Comparison of ENCODE assay signal across 8 mouse cellular contexts in genomic region chr19:23688421-23688946, GRCm38 (mm10). TPM values are rescaled to one million over a fixed set of nuclear protein-coding genes. Genes with fewer than 3 reads are reported as not detected.
A peak's percentile ranks its signal among the peaks of the same experiment; 100 is the strongest.
DNase-seq lines count a peak whose midpoint lies in the region; ATAC-seq and TF ChIP-seq lines count a peak whose summit lies in the region.

No protein-coding gene starts in this region.

- peak overlapping the region; percentile 78 for H3K4me2 ChIP-seq in heart, embryonic 13.5 days
- H3K4me2 ChIP-seq in forebrain, embryonic 14.5 days (ENCODE audit: low read length) = peak overlapping the region; percentile 71
- peak overlapping the region; percentile 89 for H3K4me2 ChIP-seq in liver, embryonic 15.5 days

- H3K9me3 ChIP-seq in heart, embryonic 13.5 days = no peaks in the 10 kb centered on the region
- H3K9me3 ChIP-seq in ES-E14 (ENCODE audit: control insufficient read depth, insufficient read depth, low read depth, low read length) = no peaks in the 10 kb centered on the region
- no peaks in the 10 kb centered on the region for H3K9me3 ChIP-seq in forebrain, embryonic 14.5 days (replicated peaks; ENCODE audit: control insufficient read depth, low read length)
- H3K9me3 ChIP-seq in liver, embryonic 15.5 days (replicated peaks) = no peaks in the 10 kb centered on the region

- peak overlapping the region; percentile 94 for H3K9ac ChIP-seq in heart, embryonic 13.5 days
- H3K9ac ChIP-seq in ES-E14 (ENCODE audit: insufficient read depth, low read depth, low read length, poor library complexity, severe bottlenecking) = peak overlapping the region; percentile 32; the same call in 1 of the 2 replicates
- peak overlapping the region; percentile 36; the same call in 1 of the 2 replicates for H3K9ac ChIP-seq in forebrain, embryonic 14.5 days (ENCODE audit: low read length)
- peak overlapping the region; percentile 49 for H3K9ac ChIP-seq in liver, embryonic 15.5 days

- no peak for TF ChIP-seq CTCF in small intestine, adult 2 months (IDR thresholded peaks at IDR 0.05; ENCODE audit: extremely low read depth, insufficient read length, insufficient replicate concordance, low read depth, low read length)

- no peak for TF ChIP-seq POLR2A in small intestine, adult 2 months (IDR thresholded peaks at IDR 0.05; ENCODE audit: low read depth, low read length)

- peaks cover 17% of the 10 kb centered on the region for H3K4me1 ChIP-seq in heart, embryonic 13.5 days
- H3K4me1 ChIP-seq in ES-E14 (ENCODE audit: control insufficient read depth in 2 of 2, insufficient read depth in 2 of 2, low read length in 2 of 2, poor library complexity in 1 of 2) = peaks cover 8 to 11% of the 10 kb centered on the region in 2 experiments; a peak in 2 of 4 replicates
- H3K4me1 ChIP-seq in forebrain, embryonic 14.5 days (ENCODE audit: control insufficient read depth, insufficient read depth, low read length) = peaks cover 6% of the 10 kb centered on the region; the same call in 1 of the 2 replicates
- H3K4me1 ChIP-seq in liver, embryonic 15.5 days (replicated peaks) = peaks cover 7% of the 10 kb centered on the region
- peaks cover 2% of the 10 kb centered on the region; the same call in 1 of the 2 replicates for H3K4me1 ChIP-seq in small intestine, adult 2 months (ENCODE audit: control insufficient read depth, insufficient read depth, insufficient read length, low read length)

- H3K27ac ChIP-seq in heart, embryonic 13.5 days (replicated peaks) = peak overlapping the region; percentile 50; the same call in 1 of the 2 replicates
- H3K27ac ChIP-seq in ES-E14 (ENCODE audit: insufficient read depth, low read depth, low read length, poor library complexity, severe bottlenecking) = no peak overlapping the region
- no peak overlapping the region for H3K27ac ChIP-seq in forebrain, embryonic 14.5 days (ENCODE audit: low read depth, low read length)
- 0 out of 2 replicates have a peak overlapping the region, but pooled peaks have one; percentile 24 for H3K27ac ChIP-seq in liver, embryonic 15.5 days (replicated peaks)
- no peak overlapping the region for H3K27ac ChIP-seq in small intestine, adult 2 months (ENCODE audit: insufficient read depth, low read depth, low read length)

- 25% methylated on average over 4 of the region's 4 CpGs for WGBS in heart, embryonic 13.5 days
- WGBS in forebrain, embryonic 14.5 days = 7% methylated on average over 4 of the region's 4 CpGs
- WGBS in liver, embryonic 15.5 days (ENCODE audit: insufficient replicate concordance) = 33% methylated on average over 4 of the region's 4 CpGs
- WGBS in small intestine, adult 2 months = 59% methylated on average over 4 of the region's 4 CpGs

- in situ Hi-C loops in ES-E14 (cut with MboI; ENCODE audit: low sequenced_read_pairs in 2 of 2, unreplicated experiment in 2 of 2) = no loop called here

- H3K36me3 ChIP-seq in heart, embryonic 13.5 days = no peaks in the 10 kb centered on the region
- H3K36me3 ChIP-seq in ES-E14 (ENCODE audit: control insufficient read depth, insufficient read depth, low read length, poor library complexity, severe bottlenecking) = no peaks in the 10 kb centered on the region
- H3K36me3 ChIP-seq in forebrain, embryonic 14.5 days (ENCODE audit: control insufficient read depth, insufficient read depth, low read length) = no peaks in the 10 kb centered on the region
- no peaks in the 10 kb centered on the region for H3K36me3 ChIP-seq in liver, embryonic 15.5 days (replicated peaks)
- H3K36me3 ChIP-seq in small intestine, adult 2 months (ENCODE audit: control insufficient read depth, insufficient read depth, low read length) = no peaks in the 10 kb centered on the region

- no peaks in the 10 kb centered on the region for H3K27me3 ChIP-seq in heart, embryonic 13.5 days (replicated peaks)
- H3K27me3 ChIP-seq in forebrain, embryonic 14.5 days (replicated peaks; ENCODE audit: control insufficient read depth, insufficient read depth, low read length) = no peaks in the 10 kb centered on the region
- no peaks in the 10 kb centered on the region for H3K27me3 ChIP-seq in liver, embryonic 15.5 days
- no peaks in the 10 kb centered on the region for H3K27me3 ChIP-seq in small intestine, adult 2 months (ENCODE audit: control insufficient read depth, insufficient read depth, low read length)

- H3K4me3 ChIP-seq in heart, embryonic 13.5 days = peak overlapping the region; percentile 86
- peak overlapping the region in 1 of 2 experiments; percentile 12; a peak in 2 of 4 replicates for H3K4me3 ChIP-seq in ES-E14 (ENCODE audit: insufficient read depth in 1 of 2, low read depth in 1 of 2, low read length in 2 of 2, poor library complexity in 1 of 2, severe bottlenecking in 1 of 2)
- peak overlapping the region; percentile 77 for H3K4me3 ChIP-seq in forebrain, embryonic 14.5 days (ENCODE audit: low read depth, low read length)
- peak overlapping the region; percentile 94 for H3K4me3 ChIP-seq in liver, embryonic 15.5 days (replicated peaks)
- H3K4me3 ChIP-seq in small intestine, adult 2 months (ENCODE audit: low read depth, low read length) = 0 out of 2 replicates have a peak overlapping the region, but pooled peaks have one; percentile 6

- DNase-seq in heart, adult 11 months = no peak
- DNase-seq in ES-E14 (ENCODE audit: low read depth, low spot score) = peak; percentile 30
- DNase-seq in forebrain, embryonic 14.5 days (ENCODE audit: low spot score) = peak; percentile 28
- no peak for DNase-seq in right cerebral cortex, postnatal 14 days

- no peak for ATAC-seq in heart, embryonic 13.5 days (ENCODE audit: extremely low read depth, insufficient number of reproducible peaks, low FRiP score, low TSS enrichment)
- ATAC-seq in forebrain, embryonic 14.5 days = no peak
- no peak for ATAC-seq in liver, embryonic 15.5 days (ENCODE audit: insufficient read depth)
- no peak for ATAC-seq in monocyte, adult 5-6 weeks (replicated peaks; ENCODE audit: insufficient number of reproducible peaks, low FRiP score, low TSS enrichment, poor library complexity, severe bottlenecking)

TF ChIP-seq in ES-E14, 5 proteins besides CTCF, POLR2A, EP300 and RAD21:
- TF ChIP-seq CHD2 (IDR thresholded peaks at IDR 0.05; ENCODE audit: low read depth, low read length) (no peak), ZC3H11A (IDR thresholded peaks at IDR 0.05; ENCODE audit: borderline replicate concordance, low read depth, low read length) (no peak), MAFK (IDR thresholded peaks at IDR 0.05; ENCODE audit: insufficient read depth, low read depth, low read length) (no peak), HCFC1 (IDR thresholded peaks at IDR 0.05; ENCODE audit: borderline replicate concordance, insufficient read depth, low read length) (no peak), ZNF384 (IDR thresholded peaks at IDR 0.05; ENCODE audit: low read depth, low read length) (no peak)

RNA-seq across cellular contexts. Expression of gene Ptar1, which starts 1.3 kb away (rescaled TPM):
- polyA plus RNA-seq in heart, embryonic 13.5 days (2015; fragmentation: Nextera tagmentation; extraction: Ambion mirVana) = 3.9 and 4.1 TPM in 2 replicates
- 18.2 and 19.1 TPM in 2 replicates for total RNA-seq in ES-E14 (2012; rRNA removed)
- 5.5 and 7.1 TPM in 2 replicates for polyA plus RNA-seq in forebrain, embryonic 14.5 days (2014; fragmentation: Nextera tagmentation; extraction: Ambion mirVana)
- 2.8 and 3.7 TPM in 2 replicates for polyA plus RNA-seq in liver, embryonic 15.5 days (2015; fragmentation: Nextera tagmentation; extraction: Ambion mirVana)
- 0.27 and 0.79 TPM in 2 replicates for polyA plus RNA-seq in small intestine, adult 2 months (2012; rRNA removed)
- 23.8 to 30.3 TPM (median 26.7 TPM) in 3 replicates for total RNA-seq in monocyte, adult 5-6 weeks (2017)

RNA-seq across cellular contexts. Expression of gene 1700028P14Rik, which starts 35.9 kb away (rescaled TPM):
- polyA plus RNA-seq in heart, embryonic 13.5 days (2015; fragmentation: Nextera tagmentation; extraction: Ambion mirVana) = not detected in 2 replicates
- total RNA-seq in ES-E14 (2012; rRNA removed) = not detected in 2 replicates
- polyA plus RNA-seq in forebrain, embryonic 14.5 days (2014; fragmentation: Nextera tagmentation; extraction: Ambion mirVana) = 1.5 and 1.6 TPM in 2 replicates
- polyA plus RNA-seq in liver, embryonic 15.5 days (2015; fragmentation: Nextera tagmentation; extraction: Ambion mirVana) = not detected in 2 replicates
- not detected in 2 replicates for polyA plus RNA-seq in small intestine, adult 2 months (2012; rRNA removed)
- not detected in 3 replicates for total RNA-seq in monocyte, adult 5-6 weeks (2017)

Comparison
In these comparisons a context has a peak if more than half of its experiments do, and no peak if none do; other contexts are left out.
1. H3K27ac ChIP-seq: peak in heart, embryonic 13.5 days (single experiment) and liver, embryonic 15.5 days (single experiment); none in ES-E14 (single experiment), forebrain, embryonic 14.5 days (single experiment) and small intestine, adult 2 months (single experiment).
2. H3K9ac ChIP-seq: peak in every context shown above with its lines; median percentile 94 in heart, embryonic 13.5 days; 49 in liver, embryonic 15.5 days; 36 in forebrain, embryonic 14.5 days; 32 in ES-E14.
3. DNase-seq: peak in ES-E14 (single experiment) and forebrain, embryonic 14.5 days (single experiment); none in heart, adult 11 months (single experiment) and right cerebral cortex, postnatal 14 days (single experiment).
4. Peak in every context shown above with its lines, with median percentiles within 50 percentile points of each other: H3K4me2 ChIP-seq.